Mouse (Mus musculus) ovary, postnatal 36 days (tissue): ENCODE results near the gene Dyrk3.

ENCODE experiments used
- DNase-seq: peaks from one replicate; pipeline ENCODE4 v3.0.0; 2022; ENCODE audit warnings: low spot score, mixed read lengths

Gene Dyrk3

GRCm38 (mm10) chr1:131112576-131112975 lies 25.6 kb downstream of the Dyrk3 start:
- DNase-seq = no peak

GRCm38 (mm10) chr1:131110525-131111106 lies 27.5 kb downstream of the Dyrk3 start:
- no peak for DNase-seq

GRCm38 (mm10) chr1:131107575-131108308 lies 30.4 kb downstream of the Dyrk3 start:
- no peak for DNase-seq

GRCm38 (mm10) chr1:131103776-131104424 lies 34.2 kb downstream of the Dyrk3 start:
- no peak for DNase-seq

- no peak for DNase-seq
Measured at GRCm38 (mm10) chr1:131100808-131101207, 37.3 kb downstream of the Dyrk3 start.

GRCm38 (mm10) chr1:131097700-131098094 lies 40.4 kb downstream of the Dyrk3 start, which contains the start of gene Mapkapk2:
TSS of gene Mapkapk2 (minus strand) at chr1:131097826.
- peak; percentile 91 for DNase-seq

GRCm38 (mm10) chr1:131096803-131097699 lies 41.1 kb downstream of the Dyrk3 start:
- DNase-seq = peak; percentile 71

- no peak for DNase-seq
Measured at GRCm38 (mm10) chr1:131096132-131096695, 41.9 kb downstream of the Dyrk3 start.

GRCm38 (mm10) chr1:131095574-131095973 lies 42.6 kb downstream of the Dyrk3 start:
- DNase-seq = no peak

GRCm38 (mm10) chr1:131093889-131094288 lies 44.3 kb downstream of the Dyrk3 start:
- DNase-seq = no peak

- no peak for DNase-seq
Measured at GRCm38 (mm10) chr1:131092846-131093245, 45.3 kb downstream of the Dyrk3 start.

GRCm38 (mm10) chr1:131092173-131092572 lies 46.0 kb downstream of the Dyrk3 start:
- no peak for DNase-seq

- no peak for DNase-seq
Measured at GRCm38 (mm10) chr1:131091481-131091880, 46.7 kb downstream of the Dyrk3 start.

GRCm38 (mm10) chr1:131090877-131091276 lies 47.3 kb downstream of the Dyrk3 start:
- DNase-seq = no peak

GRCm38 (mm10) chr1:131090261-131090660 lies 47.9 kb downstream of the Dyrk3 start:
- DNase-seq = no peak

GRCm38 (mm10) chr1:131089525-131090127 lies 48.5 kb downstream of the Dyrk3 start:
- no peak for DNase-seq

- DNase-seq = no peak
Measured at GRCm38 (mm10) chr1:131088547-131088946, 49.6 kb downstream of the Dyrk3 start.

- DNase-seq = no peak
Measured at GRCm38 (mm10) chr1:131086907-131087306, 51.2 kb downstream of the Dyrk3 start.

- no peak for DNase-seq
Measured at GRCm38 (mm10) chr1:131085957-131086739, 52.0 kb downstream of the Dyrk3 start.

GRCm38 (mm10) chr1:131085272-131085671 lies 52.9 kb downstream of the Dyrk3 start:
- DNase-seq = no peak
